Mouse (Mus musculus): ENCODE measurements at regions not wholly inside any gene's neighbourhood (a gene's known extent, or its start where the extent isn't known, plus 50 kb on each side); places are given as distances from the start of the nearest gene placed in this dataset.

DNA sequence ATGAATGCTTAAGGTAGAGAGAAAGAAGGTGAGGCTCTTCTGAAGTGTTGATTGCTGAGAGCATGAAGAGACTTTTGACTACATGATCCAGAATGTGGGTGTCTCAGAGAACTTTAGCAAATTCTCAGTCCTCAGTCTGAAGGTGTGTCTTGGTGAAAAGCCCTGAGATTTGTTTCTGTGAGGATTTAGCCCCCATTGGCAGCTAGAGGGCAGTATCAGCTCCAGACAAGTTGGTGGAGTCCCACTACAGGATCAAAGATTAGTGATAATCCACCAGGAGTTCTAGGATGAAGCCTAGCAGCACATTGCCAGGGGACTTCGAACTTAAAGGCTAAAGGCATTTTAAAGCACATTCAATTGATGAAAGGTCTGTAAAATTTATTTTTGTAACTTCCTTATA, 269.8 kb downstream of the Etv1 start:
- Histone ChIP-seq H3K4me1 (replicated peaks; ENCODE audit: control insufficient read depth in 2 of 2, insufficient read depth in 2 of 2, low read length in 1 of 2) (no peaks in the 10 kb centered on the region), H3K9ac (replicated peaks) (no peak overlapping the region), H3K36me3 (replicated peaks; ENCODE audit: control insufficient read depth, insufficient read depth, low read depth) (no peaks in the 10 kb centered on the region), H3K9me3 (ENCODE audit: control insufficient read depth, low read length) (no peaks in the 10 kb centered on the region), H3K4me3 (ENCODE audit: insufficient read depth in 1 of 2, low read depth in 2 of 2, low read length in 2 of 2) (no peak overlapping the region), H3K27me3 (ENCODE audit: control insufficient read depth, insufficient read depth, low read length) (no peaks in the 10 kb centered on the region), H3K27ac (no peak overlapping the region), H3K4me2 (ENCODE audit: low read depth) (no peak overlapping the region)
- DNase-seq (ENCODE audit: low read depth in 3 of 3, low spot score in 3 of 3) (no peak), ATAC-seq (ENCODE audit: insufficient read depth) (no peak)
- WGBS (ENCODE audit: insufficient replicate concordance) = 34% methylated on average over 1 of the region's 1 CpGs
- TF ChIP-seq EP300 (IDR thresholded peaks at IDR 0.05; ENCODE audit: low read depth) = no peak
- TF ChIP-seq CTCF (IDR thresholded peaks at IDR 0.05; ENCODE audit: low read depth) = no peak

DNA sequence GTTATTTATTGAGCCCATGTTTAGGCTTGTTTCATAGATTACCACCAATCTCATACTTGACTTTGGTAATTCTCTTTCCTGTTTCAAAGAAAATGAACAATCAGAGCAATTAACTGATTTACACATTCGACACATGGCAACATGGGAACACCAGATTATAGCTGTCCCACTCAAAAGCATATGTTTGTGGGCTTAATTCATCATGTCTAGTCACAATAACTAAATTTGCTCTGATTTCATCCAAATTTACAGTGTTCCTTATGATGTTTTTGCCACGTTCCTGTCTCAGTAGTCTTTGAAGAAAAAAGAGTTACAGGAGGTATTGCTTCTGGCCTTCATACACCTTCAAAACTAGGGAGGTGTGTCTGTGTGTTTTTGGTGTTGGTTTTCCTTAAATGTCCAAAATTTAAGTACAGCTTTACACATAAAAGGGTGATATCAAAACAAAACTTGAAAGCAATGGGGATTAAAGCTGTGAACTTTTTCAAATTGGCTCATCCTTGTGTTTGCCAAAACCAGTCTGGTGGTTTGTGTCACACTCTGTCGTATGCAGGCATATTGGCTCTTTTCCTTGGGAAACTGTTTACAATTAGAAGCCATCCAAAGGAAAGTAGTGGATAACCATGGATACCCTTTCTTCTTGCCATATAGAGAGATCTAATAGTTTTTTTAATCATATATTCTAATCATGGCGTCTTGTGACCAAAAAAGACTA, 291.3 kb downstream of the Etv1 start:
- no peaks in the 10 kb centered on the region for H3K36me3 ChIP-seq (replicated peaks; ENCODE audit: control insufficient read depth, insufficient read depth, low read depth)
- H3K9me3 ChIP-seq (ENCODE audit: control insufficient read depth, low read length) = no peaks in the 10 kb centered on the region
- DNase-seq (ENCODE audit: low read depth in 3 of 3, low spot score in 3 of 3) (no peak), ATAC-seq (ENCODE audit: insufficient read depth) (no peak)
- H3K27ac ChIP-seq = no peak overlapping the region
- no peak overlapping the region for H3K4me3 ChIP-seq (ENCODE audit: insufficient read depth in 1 of 2, low read depth in 2 of 2, low read length in 2 of 2)
- TF ChIP-seq EP300 (IDR thresholded peaks at IDR 0.05; ENCODE audit: low read depth) = no peak
- TF ChIP-seq CTCF (IDR thresholded peaks at IDR 0.05; ENCODE audit: low read depth) = no peak
- H3K27me3 ChIP-seq (ENCODE audit: control insufficient read depth, insufficient read depth, low read length) = no peaks in the 10 kb centered on the region
- H3K4me2 ChIP-seq (ENCODE audit: low read depth) = no peak overlapping the region
- no peak overlapping the region for H3K9ac ChIP-seq (replicated peaks)
- no peaks in the 10 kb centered on the region for H3K4me1 ChIP-seq (replicated peaks; ENCODE audit: control insufficient read depth in 2 of 2, insufficient read depth in 2 of 2, low read length in 1 of 2)
- WGBS (ENCODE audit: insufficient replicate concordance) = 50% methylated on average over 4 of the region's 4 CpGs

DNA sequence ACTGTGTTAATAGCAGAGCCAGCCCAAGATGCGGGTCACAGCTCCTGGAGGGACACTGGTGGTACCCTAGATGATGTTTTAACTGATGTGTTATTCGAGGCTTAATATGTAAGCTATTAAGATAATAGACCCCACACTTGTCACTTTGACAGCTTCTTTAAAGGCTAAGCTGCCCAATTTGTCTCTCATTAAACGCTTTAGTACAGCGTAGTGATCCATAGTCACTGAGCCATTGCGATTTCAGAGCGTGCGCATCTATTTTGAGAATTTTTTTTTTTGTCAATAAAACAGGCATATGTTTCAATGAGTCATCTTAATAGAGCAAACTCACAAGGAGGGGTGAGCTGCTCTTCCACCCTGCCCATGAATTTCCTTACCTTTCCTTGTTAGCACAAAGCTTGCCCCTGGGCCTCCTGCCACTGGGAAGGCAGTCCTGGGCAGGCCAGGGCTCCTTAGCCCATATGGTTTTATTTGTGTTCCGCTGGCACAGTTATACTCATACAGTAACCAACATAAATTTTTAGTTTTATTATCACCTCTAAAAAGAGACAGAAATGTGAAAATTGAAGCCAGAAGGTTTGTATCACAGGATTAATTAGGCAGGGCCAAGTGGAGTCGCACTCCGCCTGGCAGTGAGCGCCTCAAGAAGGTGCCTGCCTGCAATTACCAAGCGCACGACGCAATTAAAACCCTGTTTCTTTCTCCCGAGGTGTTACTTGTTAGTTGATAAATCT, 294.3 kb downstream of the Etv1 start:
- DNase-seq (ENCODE audit: low read depth in 3 of 3, low spot score in 3 of 3) (no peak), ATAC-seq (ENCODE audit: insufficient read depth) (no peak)
- WGBS (ENCODE audit: insufficient replicate concordance) = 78% methylated on average over 15 of the region's 15 CpGs
- TF ChIP-seq EP300 (IDR thresholded peaks at IDR 0.05; ENCODE audit: low read depth) = no peak
- H3K27me3 ChIP-seq (ENCODE audit: control insufficient read depth, insufficient read depth, low read length) = no peaks in the 10 kb centered on the region
- no peak overlapping the region for H3K4me2 ChIP-seq (ENCODE audit: low read depth)
- no peak overlapping the region for H3K4me3 ChIP-seq (ENCODE audit: insufficient read depth in 1 of 2, low read depth in 2 of 2, low read length in 2 of 2)
- no peak overlapping the region for H3K9ac ChIP-seq (replicated peaks)
- H3K36me3 ChIP-seq (replicated peaks; ENCODE audit: control insufficient read depth, insufficient read depth, low read depth) = no peaks in the 10 kb centered on the region
- no peaks in the 10 kb centered on the region for H3K4me1 ChIP-seq (replicated peaks; ENCODE audit: control insufficient read depth in 2 of 2, insufficient read depth in 2 of 2, low read length in 1 of 2)
- no peak overlapping the region for H3K27ac ChIP-seq
- H3K9me3 ChIP-seq (ENCODE audit: control insufficient read depth, low read length) = no peaks in the 10 kb centered on the region

DNA sequence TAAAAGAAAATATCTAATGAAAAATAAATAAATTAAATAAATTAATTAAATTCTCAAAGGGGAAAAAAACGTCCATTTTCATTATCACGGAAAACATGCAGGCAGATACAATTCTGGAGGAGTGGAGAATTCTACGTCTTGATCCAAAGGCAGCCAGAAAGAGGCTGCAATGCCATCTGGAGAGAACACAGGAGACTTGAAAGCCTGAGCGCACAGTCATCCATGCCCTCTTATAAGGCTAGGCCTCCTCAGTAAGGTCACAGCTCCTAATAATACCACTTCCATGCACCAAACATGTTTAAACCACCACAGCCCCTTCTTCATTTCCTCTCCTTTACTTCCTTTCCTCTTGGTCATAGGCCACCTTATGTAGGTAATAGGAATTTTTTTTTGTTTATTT, 307.1 kb downstream of the Etv1 start:
- Histone ChIP-seq H3K4me1 (replicated peaks; ENCODE audit: control insufficient read depth in 2 of 2, insufficient read depth in 2 of 2, low read length in 1 of 2) (no peaks in the 10 kb centered on the region), H3K9me3 (ENCODE audit: control insufficient read depth, low read length) (no peaks in the 10 kb centered on the region), H3K27me3 (ENCODE audit: control insufficient read depth, insufficient read depth, low read length) (no peaks in the 10 kb centered on the region), H3K4me3 (ENCODE audit: insufficient read depth in 1 of 2, low read depth in 2 of 2, low read length in 2 of 2) (no peak overlapping the region), H3K36me3 (replicated peaks; ENCODE audit: control insufficient read depth, insufficient read depth, low read depth) (no peaks in the 10 kb centered on the region), H3K9ac (replicated peaks) (no peak overlapping the region), H3K27ac (no peak overlapping the region), H3K4me2 (ENCODE audit: low read depth) (no peak overlapping the region)
- WGBS (ENCODE audit: insufficient replicate concordance) = 62% methylated on average over 4 of the region's 4 CpGs
- no peak for TF ChIP-seq EP300 (IDR thresholded peaks at IDR 0.05; ENCODE audit: low read depth)
- TF ChIP-seq CTCF (IDR thresholded peaks at IDR 0.05; ENCODE audit: low read depth) = no peak
- ATAC-seq (ENCODE audit: insufficient read depth) (no peak), DNase-seq (ENCODE audit: low read depth in 3 of 3, low spot score in 3 of 3) (no peak)

DNA sequence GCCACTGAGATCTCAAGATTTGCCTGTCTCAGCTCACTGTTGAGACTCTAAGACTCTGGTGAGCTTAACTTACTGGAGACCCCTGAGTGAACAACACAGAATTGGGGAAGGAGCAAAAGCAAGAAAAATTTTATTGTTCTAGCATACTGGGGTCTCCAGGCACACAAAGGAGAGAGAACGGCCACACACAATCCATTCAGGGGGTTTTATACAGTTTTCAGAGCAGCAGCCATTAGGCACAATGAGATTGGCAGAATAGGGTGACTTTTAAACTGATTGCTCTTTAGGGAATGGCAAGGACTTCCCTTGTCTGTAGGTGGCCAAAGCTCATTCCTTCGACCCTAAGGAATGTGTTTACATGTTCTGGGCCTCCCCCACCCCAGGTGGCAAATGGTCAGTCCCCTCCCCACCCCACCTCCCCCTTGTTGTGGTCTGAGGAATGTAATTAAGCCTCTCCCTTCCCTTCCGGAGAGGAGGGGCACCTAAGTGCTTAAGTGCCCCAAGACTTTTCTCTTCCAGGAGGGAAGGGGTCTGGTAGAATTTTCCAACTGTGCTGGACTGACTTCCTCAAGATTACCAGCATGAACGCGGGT, 315.6 kb downstream of the Etv1 start:
- TF ChIP-seq CTCF (IDR thresholded peaks at IDR 0.05; ENCODE audit: low read depth) (no peak), EP300 (IDR thresholded peaks at IDR 0.05; ENCODE audit: low read depth) (no peak)
- Histone ChIP-seq H3K36me3 (replicated peaks; ENCODE audit: control insufficient read depth, insufficient read depth, low read depth) (no peaks in the 10 kb centered on the region), H3K4me3 (ENCODE audit: insufficient read depth in 1 of 2, low read depth in 2 of 2, low read length in 2 of 2) (no peak overlapping the region), H3K9me3 (ENCODE audit: control insufficient read depth, low read length) (no peaks in the 10 kb centered on the region), H3K27ac (no peak overlapping the region), H3K4me1 (replicated peaks; ENCODE audit: control insufficient read depth in 2 of 2, insufficient read depth in 2 of 2, low read length in 1 of 2) (no peaks in the 10 kb centered on the region), H3K27me3 (ENCODE audit: control insufficient read depth, insufficient read depth, low read length) (no peaks in the 10 kb centered on the region), H3K4me2 (ENCODE audit: low read depth) (no peak overlapping the region), H3K9ac (replicated peaks) (no peak overlapping the region)
- 21% methylated on average over 5 of the region's 5 CpGs for WGBS (ENCODE audit: insufficient replicate concordance)
- ATAC-seq (ENCODE audit: insufficient read depth) (no peak), DNase-seq (ENCODE audit: low read depth in 3 of 3, low spot score in 3 of 3) (no peak)

All from liver, embryonic 14.5 days (tissue).